Mouse (Mus musculus) ovary, postnatal 36 days (tissue): ENCODE data around the gene Zbtb20.

ENCODE experiments used
- DNase-seq: peaks from one replicate; pipeline ENCODE4 v3.0.0; 2022; ENCODE audit warnings: low spot score, mixed read lengths

The Zbtb20 gene

DNA sequence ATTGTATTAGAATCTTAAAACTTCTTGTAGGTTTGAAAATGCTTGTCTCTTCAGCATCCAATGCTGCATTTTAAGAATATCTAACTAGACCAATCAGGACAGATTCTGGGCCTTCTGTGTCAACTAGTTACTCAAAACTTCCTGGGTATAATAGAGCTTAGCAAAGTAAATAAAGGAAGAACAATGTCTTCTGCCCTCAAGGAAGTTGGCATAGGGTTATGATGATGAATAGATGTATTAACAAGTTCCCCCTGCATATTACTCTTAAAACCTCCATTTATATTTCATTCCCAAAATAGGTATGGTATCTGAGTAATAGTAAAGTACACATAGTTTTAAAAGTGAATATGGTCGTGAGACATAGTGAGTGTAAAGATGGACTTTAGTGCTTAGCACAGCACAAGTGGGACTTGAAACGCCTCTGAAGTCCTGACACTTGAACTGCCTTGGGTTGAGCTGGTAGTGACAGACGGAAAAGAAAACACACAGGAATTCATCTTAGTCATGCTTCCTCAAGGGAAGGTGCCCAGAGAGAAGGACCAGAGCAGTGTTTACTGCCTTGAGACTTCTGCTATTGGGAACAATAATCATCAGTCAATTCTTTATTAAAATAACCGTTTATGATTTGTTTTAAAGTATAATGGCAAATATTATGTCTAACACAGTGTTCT is 341.8 kb downstream of the Zbtb20 start:
- no peak for DNase-seq

GRCm38 (mm10) chr16:43219367-43219766 is 343.7 kb downstream of the Zbtb20 start:
- no peak for DNase-seq

DNA sequence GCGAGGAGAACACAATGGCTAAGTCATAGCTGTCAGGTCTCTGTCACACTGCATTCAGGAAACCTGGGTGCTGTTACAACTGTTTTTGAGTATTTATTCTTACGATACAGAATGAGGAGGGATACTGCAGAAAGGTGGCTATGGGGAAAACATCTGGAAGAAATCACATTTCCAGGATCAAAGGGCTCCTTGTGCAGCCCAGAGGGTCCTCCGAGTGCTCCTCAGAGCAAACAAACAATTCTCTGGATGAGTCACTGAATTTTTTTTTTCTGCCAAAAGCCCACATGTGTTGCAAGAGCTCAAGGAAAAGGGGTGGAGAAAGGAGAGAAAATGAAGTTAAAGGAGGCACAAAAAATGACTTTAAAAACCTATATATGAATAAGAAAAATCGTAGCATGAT is 345.6 kb downstream of the Zbtb20 start:
- DNase-seq, result no peak

GRCm38 (mm10) chr16:43230253-43230652 is 354.6 kb downstream of the Zbtb20 start:
- DNase-seq, result no peak

DNA sequence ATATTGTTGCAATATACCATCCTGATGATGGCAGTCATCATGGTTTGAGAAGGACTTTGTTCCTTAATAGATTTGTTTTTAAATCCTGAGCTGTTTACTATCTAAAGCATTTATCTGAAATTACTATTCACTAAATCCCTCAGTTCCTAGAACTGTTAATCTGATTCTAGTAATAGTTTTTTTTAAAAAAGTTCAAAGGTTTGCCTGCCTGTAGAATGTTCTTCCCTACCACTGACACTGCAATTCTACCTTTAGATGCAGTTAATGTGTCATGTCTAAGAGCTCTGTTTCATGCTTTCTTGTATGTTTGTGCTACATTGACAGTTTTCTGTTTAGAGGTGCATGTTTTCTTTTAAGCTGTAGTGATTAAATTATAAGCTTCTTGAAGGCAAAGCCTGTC is 358.6 kb downstream of the Zbtb20 start:
- no peak for DNase-seq

- DNase-seq, result no peak
These were observed 359.6 kb downstream of the Zbtb20 start for GRCm38 (mm10) chr16:43235317-43235716.

DNA sequence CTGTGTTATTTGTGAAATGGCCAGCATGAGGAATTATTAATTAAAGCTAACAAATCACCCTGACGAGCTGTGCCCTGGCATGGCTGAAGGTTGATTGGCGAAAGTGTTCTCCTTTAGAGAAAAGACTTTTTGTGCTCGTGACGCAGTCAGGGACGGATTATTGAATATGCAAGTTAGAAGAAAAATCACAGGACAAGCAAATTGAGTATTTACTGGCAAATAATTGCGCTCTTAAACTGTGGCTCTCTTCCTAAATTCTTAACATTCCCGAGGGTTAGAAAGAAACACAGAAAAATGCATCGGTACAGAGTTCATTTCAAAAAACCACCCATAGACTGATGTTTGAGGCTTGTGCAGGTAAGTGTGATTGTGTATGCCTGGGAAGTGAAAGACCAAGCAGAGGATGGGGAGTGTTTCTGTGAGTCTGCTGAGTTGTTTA is 360.1 kb downstream of the Zbtb20 start:
- DNase-seq, result no peak

DNA sequence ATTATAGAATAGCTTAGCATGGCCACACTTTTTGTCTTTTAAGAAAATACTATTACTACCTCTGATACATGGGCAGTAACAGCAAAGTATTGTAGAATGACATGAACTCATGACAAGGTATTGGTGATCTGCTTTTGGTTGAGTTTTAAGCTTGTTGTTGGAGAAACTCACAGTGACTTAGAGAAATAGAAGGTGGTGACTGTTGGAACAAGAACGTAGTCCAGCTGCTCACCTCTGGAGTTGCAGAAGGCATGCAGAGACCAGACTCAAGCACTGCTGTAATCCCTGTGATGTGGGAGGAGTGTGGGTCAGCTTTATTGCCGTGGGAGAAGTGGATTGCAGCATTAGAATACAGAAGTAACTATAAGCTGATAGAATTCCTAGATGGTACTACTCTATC is 361.9 kb downstream of the Zbtb20 start:
- DNase-seq, result no peak

DNA sequence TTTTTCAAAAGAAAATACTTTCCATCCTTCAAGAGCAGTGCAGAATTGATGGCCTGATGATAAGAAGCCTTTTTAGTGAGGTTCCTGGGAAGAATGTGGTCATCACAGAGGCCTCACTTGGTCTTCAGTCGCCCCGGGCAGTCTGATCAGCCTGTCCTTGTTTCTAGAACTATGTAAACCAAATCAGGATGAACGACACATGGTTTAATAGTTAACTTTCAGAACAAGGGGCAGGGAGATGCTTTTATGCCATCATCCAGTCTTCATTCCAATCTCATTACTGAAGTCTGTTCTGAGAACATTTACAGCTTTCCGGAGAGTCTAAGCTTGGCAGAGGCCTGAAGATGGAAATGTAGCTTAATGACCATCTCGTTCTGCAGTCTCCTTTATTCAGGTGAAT is 371.3 kb downstream of the Zbtb20 start:
- no peak for DNase-seq

GRCm38 (mm10) chr16:43253077-43253476 is 377.4 kb downstream of the Zbtb20 start:
- DNase-seq, result no peak

- no peak for DNase-seq
These were observed 378.1 kb downstream of the Zbtb20 start for GRCm38 (mm10) chr16:43253746-43254145.

DNA sequence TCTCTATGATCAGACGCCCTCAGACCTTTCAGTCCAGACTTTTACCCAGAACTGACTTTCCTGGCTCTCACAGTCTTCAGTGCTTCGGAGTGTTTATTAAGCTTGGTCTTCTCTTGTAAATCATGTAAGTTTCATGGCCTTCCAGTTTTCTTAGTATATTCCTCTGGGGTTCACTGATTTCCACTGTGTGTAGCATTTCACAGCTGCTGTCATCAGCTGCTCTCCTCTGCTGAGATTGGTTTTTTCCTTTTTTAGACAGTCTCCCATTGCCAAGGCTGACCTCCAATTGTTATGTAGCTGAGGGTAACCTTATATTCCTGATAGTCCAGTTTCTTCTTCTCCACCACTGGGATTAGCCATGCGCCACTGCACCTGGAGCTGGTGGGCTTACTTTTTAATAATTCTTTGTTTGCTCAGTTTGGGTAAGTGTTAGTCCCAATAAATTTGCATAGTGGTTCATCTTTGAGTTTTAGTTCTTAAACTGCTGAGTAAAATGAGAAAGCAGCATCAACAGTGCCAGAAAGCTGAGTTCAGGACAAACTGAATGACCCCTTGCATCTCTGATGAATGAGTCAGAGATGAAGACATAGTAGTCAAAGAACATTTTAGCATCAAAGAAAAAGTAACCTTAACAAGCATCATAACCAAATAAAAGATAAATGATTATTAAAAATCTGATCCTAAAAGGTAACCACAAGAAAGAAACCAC is 380.7 kb downstream of the Zbtb20 start:
- no peak for DNase-seq

GRCm38 (mm10) chr16:43256900-43257281 is 381.2 kb downstream of the Zbtb20 start:
- DNase-seq, result no peak

DNA sequence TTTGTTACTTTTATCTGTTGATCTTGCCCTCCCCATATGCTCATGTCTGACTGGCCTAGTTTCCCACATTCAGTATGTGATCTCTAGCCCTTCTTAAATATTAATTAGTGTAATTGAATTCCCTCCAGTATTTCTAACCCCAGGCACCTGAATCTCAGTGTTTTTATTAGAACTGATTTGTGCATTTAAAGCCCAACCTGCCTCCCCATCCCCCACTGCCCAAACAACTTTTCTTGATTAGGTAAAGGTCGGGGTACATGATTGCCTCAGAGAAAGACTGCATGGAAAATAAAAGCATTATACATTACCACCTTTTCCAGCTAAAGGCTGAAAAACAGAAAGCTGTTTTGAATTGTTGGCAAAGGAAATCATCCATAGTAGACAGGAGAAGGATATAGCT is 383.8 kb downstream of the Zbtb20 start:
- no peak for DNase-seq

DNA sequence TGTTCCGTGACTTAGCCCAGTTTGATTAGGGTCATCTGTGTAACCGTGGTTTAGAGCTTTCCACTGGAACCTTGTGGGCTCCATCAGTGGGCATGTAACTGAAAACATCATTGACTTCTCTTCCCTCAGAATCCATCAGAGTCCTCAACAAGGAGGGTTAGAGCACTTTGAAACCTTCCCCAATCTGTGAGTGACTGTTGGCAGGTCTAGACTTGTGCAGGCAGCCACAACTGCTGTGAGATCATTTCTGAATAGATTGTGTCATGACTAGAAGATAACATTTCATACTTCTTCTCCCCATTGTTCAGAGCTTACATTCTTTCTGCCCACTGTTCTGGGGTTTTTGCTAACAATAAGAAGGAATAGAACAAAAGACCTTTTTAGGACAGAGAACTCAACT is 385.2 kb downstream of the Zbtb20 start:
- DNase-seq, result no peak

DNA sequence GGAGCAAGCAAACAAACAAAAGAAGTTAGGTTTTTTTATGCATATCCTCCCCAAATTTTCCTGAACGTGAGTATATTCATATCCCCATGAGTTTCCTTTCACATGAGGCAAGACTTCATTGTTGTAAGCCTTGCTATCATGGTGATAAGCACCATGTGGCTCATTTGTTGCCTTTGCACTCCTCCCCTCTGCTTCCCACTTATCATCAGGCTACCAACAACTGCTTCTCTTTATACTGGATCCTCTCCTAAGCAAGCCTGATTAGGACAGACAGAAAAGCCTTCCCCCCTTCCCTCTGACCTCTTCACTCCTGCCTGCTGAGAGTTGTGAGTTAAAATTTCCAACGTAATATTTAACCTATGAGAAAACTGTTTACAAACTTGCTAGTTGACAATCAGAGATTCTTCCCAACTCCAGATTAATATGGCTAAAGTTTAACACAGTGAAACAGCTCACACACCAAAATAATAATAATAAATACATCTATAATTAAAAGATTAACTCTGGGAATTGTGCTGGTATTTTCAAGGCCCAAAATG is 398.4 kb downstream of the Zbtb20 start:
- no peak for DNase-seq

DNA sequence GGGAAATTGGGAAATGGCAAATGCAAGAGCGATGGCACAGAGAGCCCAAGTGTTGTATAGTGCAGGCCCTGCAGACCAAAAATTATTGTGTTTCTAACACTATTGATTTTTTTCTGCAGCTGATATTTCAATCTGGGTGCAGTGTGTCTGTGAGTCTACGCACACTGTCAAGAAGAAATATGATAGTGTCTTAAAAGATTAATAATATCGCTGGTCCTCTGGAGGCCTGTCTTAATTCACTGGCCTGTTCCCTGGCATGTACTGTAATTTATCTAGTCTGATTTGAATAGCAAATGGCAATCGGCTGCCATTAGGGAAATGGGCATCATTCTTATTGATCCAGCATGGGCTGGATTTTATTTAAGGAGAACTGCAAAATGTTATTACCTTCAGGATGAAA is 401.1 kb downstream of the Zbtb20 start:
- no peak for DNase-seq

DNA sequence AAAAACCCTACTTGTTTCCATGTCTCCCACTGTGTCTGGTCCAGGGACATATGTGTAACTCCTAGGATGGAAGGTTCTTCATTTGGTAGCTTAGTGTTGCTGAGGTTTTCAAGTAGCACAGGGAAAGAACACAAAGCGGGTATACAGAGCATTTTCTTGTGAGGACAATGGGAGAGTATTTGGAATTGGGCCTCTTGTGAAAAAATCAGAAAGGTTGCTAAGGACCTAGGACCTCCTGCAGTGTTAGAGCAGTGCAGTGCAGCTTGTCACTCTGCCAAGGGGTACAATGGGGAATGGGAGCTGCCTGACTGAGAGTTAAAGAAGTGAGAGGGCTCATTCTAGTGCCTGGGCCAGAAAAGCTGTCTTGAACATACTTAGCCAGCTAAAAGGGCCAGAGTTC is 410.6 kb downstream of the Zbtb20 start:
- peak; percentile 15 for DNase-seq

DNA sequence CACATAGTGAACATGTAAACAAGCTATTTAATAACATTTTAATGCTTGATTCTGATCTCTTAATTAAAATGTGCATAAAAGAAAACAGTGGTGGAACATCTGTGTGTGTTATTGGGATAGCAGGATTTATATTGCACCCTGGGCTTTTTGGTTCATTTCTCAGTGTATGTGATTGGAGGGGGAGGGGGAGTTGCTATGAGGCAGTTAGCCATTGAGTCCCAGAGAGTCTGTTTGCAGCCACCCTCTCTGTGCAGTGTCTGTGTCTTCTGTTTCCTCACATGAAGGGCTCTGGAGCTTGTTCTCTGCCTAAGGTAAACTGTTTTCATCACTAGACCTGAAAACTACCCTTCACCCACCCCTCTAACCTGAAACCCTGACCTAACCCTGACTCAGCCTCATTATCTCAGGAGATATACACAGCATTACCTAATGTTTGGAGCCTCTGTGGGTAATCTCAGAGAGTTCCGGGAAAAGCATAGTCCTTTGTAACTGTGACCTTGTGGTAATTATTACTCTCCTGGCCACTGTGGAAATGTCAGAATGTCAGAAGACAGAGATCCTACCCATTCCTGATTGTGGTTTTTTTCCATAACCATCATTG is 411.2 kb downstream of the Zbtb20 start:
- no peak for DNase-seq

DNA sequence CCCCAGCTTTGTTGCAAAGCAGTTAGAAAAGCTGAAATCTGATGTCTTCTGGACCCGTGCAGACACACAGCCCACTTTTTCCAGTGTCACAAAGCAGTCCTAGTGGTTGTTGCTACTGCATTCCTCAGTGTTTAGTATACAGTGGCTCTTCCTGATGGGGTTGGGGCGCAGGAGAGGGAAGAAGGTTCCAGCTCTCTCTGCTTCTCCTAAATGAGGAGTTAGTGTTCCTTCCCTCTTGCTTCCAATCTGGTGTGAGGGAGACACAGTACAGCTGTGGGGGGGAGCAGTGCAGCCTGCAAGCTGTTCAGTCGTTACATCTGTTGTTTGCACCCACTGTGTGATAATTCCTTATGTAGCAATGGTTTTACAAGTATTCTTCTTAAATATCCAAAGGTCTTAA is 415.7 kb downstream of the Zbtb20 start:
- no peak for DNase-seq

- DNase-seq, result no peak
These were observed 422.4 kb downstream of the Zbtb20 start for GRCm38 (mm10) chr16:43297953-43298596.

DNA sequence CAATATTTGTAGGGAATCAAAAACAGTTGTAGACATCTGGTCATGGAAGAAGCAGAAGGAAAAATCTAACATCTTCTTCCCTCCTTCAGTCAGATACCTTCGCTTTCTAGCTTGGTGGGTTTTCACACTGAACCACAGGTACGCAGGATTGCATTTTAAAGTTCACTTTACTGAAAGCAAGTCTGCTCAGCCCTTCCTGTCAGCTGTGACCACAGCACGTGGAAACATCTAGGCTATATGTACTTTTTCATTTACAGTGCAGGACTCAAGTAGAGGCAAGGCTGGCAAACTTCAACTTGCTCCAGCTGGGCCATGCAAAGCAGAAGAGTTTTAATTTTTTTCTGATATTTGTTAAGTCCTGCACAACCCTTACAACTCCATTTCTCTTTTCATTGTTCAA is 424.7 kb downstream of the Zbtb20 start:
- DNase-seq, result no peak

- no peak for DNase-seq
These were observed 426.5 kb downstream of the Zbtb20 start for GRCm38 (mm10) chr16:43302171-43302570.
